Mouse (Mus musculus): ENCODE measurements around the gene Slc25a39. TPM values are rescaled to one million over a fixed set of nuclear protein-coding genes. Genes with fewer than 3 reads are reported as not detected.
"Not testable (repeated sequence)": the region's sequence is repeated elsewhere in the genome, so short reads cannot be mapped to it uniquely, and the experiment has no call there.

Gene Slc25a39
- polyA plus RNA-seq, 1 experiment from 2014 or later: 283 TPM

DNA sequence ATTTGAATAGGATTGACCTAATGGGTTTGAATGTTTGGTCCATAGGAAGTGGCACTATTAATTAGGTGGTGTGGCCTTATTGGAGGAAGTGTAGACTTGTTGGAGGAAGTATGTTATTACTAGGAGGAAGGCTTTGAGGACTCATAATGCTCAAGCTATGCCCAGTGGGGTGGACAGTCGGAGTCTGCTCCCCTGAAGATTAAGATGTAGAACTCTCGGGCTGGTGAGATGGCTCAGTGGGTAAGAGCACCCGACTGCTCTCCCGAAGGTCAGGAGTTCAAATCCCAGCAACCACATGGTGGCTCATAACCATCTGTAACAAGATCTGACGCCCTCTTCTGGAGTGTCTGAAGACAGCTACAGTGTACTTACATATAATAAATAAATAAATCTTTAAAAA is 18.3 kb downstream of the Slc25a39 start:
- H3K9me3 ChIP-seq (ENCODE audit: control insufficient read depth, low read length); ATAC-seq (replicated peaks; ENCODE audit: low FRiP score); H3K36me3 ChIP-seq (ENCODE audit: control insufficient read depth, insufficient read depth, low read length); H3K27ac ChIP-seq (ENCODE audit: low read depth, low read length); H3K4me2 ChIP-seq; H3K4me3 ChIP-seq (ENCODE audit: low read depth, low read length); H3K9ac ChIP-seq (ENCODE audit: low read depth, low read length); H3K4me1 ChIP-seq (replicated peaks; ENCODE audit: control insufficient read depth, insufficient read depth, low read length); DNase-seq (ENCODE audit: low spot score): not testable (repeated sequence)
- WGBS: 84% methylated on average over 4 of the region's 5 CpGs
- peaks cover 19% of the 10 kb centered on the region for H3K27me3 ChIP-seq (replicated peaks; ENCODE audit: control insufficient read depth, insufficient read depth, low read length)

DNA sequence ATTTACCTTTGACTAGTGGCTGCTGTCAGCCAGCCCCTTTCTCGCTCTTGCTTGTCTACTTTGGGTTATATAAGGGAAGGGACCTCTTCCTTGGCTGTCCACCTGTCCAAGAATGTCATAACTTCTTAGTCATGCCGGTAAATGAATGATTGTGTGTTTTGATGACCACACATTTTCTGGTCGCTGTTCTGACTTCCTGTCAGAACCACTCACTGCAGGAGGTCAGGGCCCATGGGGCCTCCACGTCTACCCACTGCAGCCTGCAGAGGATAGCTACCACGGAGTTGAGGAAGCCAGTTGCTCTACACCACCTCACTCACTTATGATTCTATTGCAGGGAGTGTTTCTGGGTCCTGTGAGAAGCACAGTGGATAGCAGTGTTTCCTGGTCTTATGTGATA is 21.6 kb downstream of the Slc25a39 start:
- no peak overlapping the region for H3K27ac ChIP-seq (ENCODE audit: low read depth, low read length)
- H3K27me3 ChIP-seq (replicated peaks; ENCODE audit: control insufficient read depth, insufficient read depth, low read length): peaks cover 4% of the 10 kb centered on the region; the same call in 1 of the 2 replicates
- 52% methylated on average over 5 of the region's 5 CpGs for WGBS
- no peaks in the 10 kb centered on the region for H3K36me3 ChIP-seq (ENCODE audit: control insufficient read depth, insufficient read depth, low read length)
- no peak overlapping the region for H3K4me2 ChIP-seq
- no peak for DNase-seq (ENCODE audit: low spot score)
- no peak overlapping the region for H3K4me3 ChIP-seq (ENCODE audit: low read depth, low read length)
- ATAC-seq (replicated peaks; ENCODE audit: low FRiP score): no peak
- no peaks in the 10 kb centered on the region for H3K4me1 ChIP-seq (replicated peaks; ENCODE audit: control insufficient read depth, insufficient read depth, low read length)
- H3K9me3 ChIP-seq (ENCODE audit: control insufficient read depth, low read length): no peaks in the 10 kb centered on the region
- no peak overlapping the region for H3K9ac ChIP-seq (ENCODE audit: low read depth, low read length)

DNA sequence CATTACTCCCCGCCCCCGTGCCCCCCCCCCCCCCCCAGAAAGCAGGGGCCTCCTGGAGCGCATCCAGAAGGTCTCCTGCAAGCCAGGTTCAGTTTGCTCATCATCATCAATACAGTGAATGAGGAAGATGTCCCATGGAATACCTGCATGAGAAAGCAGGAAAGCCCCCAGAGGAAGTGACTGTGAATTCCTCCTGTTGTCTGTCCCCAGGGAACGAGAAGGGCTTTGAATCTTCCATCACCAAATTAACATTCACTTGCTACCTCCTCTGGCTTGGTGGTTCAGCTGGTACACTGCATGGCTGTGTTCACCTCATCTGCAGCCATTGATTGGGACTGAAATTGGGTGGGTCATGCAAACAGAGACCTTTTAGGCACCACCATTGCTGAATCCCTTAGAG is 22.7 kb downstream of the Slc25a39 start:
- Histone ChIP-seq H3K36me3 (ENCODE audit: control insufficient read depth, insufficient read depth, low read length) (no peaks in the 10 kb centered on the region), H3K4me3 (ENCODE audit: low read depth, low read length) (no peak overlapping the region), H3K27me3 (replicated peaks; ENCODE audit: control insufficient read depth, insufficient read depth, low read length) (no peaks in the 10 kb centered on the region; the same call in 1 of the 2 replicates), H3K4me2 (no peak overlapping the region), H3K9ac (ENCODE audit: low read depth, low read length) (no peak overlapping the region), H3K4me1 (replicated peaks; ENCODE audit: control insufficient read depth, insufficient read depth, low read length) (0 out of 2 replicates have a peak, but pooled peaks cover 3% of the 10 kb centered on the region), H3K27ac (ENCODE audit: low read depth, low read length) (no peak overlapping the region), H3K9me3 (ENCODE audit: control insufficient read depth, low read length) (no peaks in the 10 kb centered on the region)
- 41% methylated on average over 4 of the region's 4 CpGs for WGBS
- ATAC-seq (replicated peaks; ENCODE audit: low FRiP score): no peak
- no peak for DNase-seq (ENCODE audit: low spot score)

DNA sequence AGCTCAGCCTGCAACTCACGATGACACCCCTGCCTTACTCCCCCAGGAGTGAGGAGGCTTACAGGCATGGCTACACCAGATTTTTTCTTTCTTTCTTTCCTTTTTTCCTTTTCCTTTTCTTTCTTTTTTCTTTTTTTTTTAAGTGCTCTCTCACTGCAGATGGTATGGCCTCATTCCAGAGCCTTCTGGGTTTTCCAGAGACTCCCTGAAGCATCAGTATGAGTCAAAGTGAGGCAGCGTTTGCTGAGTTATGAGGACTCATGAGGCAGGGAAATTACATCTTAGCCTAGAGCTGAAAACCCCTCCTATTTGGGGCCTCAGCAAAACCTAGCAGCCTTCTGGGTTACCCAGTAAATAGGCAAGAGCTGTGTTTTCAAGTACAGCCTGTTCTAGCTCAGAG is 23.3 kb downstream of the Slc25a39 start:
- H3K4me1 ChIP-seq (replicated peaks; ENCODE audit: control insufficient read depth, insufficient read depth, low read length): 0 out of 2 replicates have a peak, but pooled peaks cover 3% of the 10 kb centered on the region
- H3K27ac ChIP-seq (ENCODE audit: low read depth, low read length): no peak overlapping the region
- H3K4me3 ChIP-seq (ENCODE audit: low read depth, low read length): no peak overlapping the region
- 78% methylated on average over 2 of the region's 2 CpGs for WGBS
- no peaks in the 10 kb centered on the region for H3K9me3 ChIP-seq (ENCODE audit: control insufficient read depth, low read length)
- DNase-seq (ENCODE audit: low spot score): no peak
- no peak for ATAC-seq (replicated peaks; ENCODE audit: low FRiP score)
- H3K9ac ChIP-seq (ENCODE audit: low read depth, low read length): no peak overlapping the region
- H3K27me3 ChIP-seq (replicated peaks; ENCODE audit: control insufficient read depth, insufficient read depth, low read length): no peaks in the 10 kb centered on the region; the same call in 1 of the 2 replicates
- no peaks in the 10 kb centered on the region for H3K36me3 ChIP-seq (ENCODE audit: control insufficient read depth, insufficient read depth, low read length)
- no peak overlapping the region for H3K4me2 ChIP-seq

DNA sequence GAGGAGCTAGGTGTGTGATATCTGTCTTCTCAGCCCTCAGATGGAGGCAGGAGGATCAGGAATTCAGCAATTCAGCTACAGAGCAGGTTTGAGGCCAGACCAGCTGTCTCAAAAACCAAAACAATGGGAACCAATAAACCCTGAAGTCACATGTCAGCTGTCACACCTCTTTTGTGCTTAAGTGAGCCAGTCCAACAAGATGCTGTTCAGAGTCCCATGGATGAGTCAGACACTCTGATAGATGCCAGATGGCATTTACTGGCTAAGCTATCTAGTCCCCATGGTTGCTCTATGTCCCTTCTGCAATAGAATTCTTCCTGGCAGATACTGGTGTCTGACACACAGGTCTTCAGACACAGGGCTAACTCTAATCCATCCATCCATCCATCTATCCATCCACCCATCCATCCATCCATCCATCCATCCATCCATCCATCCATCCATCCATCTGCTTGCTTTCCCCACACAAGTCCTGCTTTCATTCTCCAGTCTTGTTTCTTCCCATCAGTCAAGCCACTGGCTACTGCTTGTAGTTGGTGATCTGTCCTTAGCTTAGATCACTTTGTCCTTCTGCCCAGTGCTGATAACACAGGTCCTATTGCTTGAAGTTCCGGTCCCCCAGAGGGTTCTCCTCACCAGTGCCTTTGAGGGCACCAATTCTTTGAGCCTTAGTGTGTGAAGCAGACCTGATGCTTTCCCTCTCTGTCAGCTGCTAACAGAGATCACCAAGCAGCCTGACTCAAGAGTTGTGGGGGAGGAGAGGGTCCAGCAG is 24.2 kb downstream of the Slc25a39 start:
- H3K36me3 ChIP-seq (ENCODE audit: control insufficient read depth, insufficient read depth, low read length): no peaks in the 10 kb centered on the region
- no peak overlapping the region for H3K9ac ChIP-seq (ENCODE audit: low read depth, low read length)
- no peak overlapping the region for H3K4me3 ChIP-seq (ENCODE audit: low read depth, low read length)
- no peaks in the 10 kb centered on the region for H3K9me3 ChIP-seq (ENCODE audit: control insufficient read depth, low read length)
- ATAC-seq (replicated peaks; ENCODE audit: low FRiP score) (no peak), DNase-seq (ENCODE audit: low spot score) (no peak)
- 0 out of 2 replicates have a peak, but pooled peaks cover 3% of the 10 kb centered on the region for H3K4me1 ChIP-seq (replicated peaks; ENCODE audit: control insufficient read depth, insufficient read depth, low read length)
- H3K4me2 ChIP-seq: no peak overlapping the region
- WGBS: 63% methylated on average over 1 of the region's 1 CpGs
- H3K27ac ChIP-seq (ENCODE audit: low read depth, low read length): no peak overlapping the region
- no peaks in the 10 kb centered on the region; the same call in 1 of the 2 replicates for H3K27me3 ChIP-seq (replicated peaks; ENCODE audit: control insufficient read depth, insufficient read depth, low read length)

DNA sequence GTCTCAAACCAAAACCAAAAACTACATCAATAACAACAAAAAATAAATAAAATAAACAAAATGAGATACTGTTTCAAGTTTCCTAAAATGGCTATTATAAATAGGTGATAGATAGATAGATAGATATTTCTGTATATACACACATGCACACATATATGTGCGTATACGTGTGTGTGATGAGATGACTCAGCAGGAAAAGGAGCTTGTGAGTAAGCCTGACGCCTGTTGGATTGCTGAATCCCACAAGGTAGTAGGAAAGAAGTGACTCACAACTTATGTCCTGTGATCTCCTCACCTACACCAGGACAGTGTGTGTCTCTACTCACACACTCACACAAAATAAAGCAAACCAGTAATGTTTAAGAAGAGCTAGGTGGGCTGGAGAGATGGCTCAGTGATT is 25.0 kb downstream of the Slc25a39 start:
- H3K4me3 ChIP-seq (ENCODE audit: low read depth, low read length): no peak overlapping the region
- H3K4me2 ChIP-seq: no peak overlapping the region
- DNase-seq (ENCODE audit: low spot score) (no peak), ATAC-seq (replicated peaks; ENCODE audit: low FRiP score) (no peak)
- H3K27ac ChIP-seq (ENCODE audit: low read depth, low read length): no peak overlapping the region
- 77% methylated on average over 3 of the region's 3 CpGs for WGBS
- no peaks in the 10 kb centered on the region for H3K9me3 ChIP-seq (ENCODE audit: control insufficient read depth, low read length)
- no peaks in the 10 kb centered on the region; the same call in 1 of the 2 replicates for H3K27me3 ChIP-seq (replicated peaks; ENCODE audit: control insufficient read depth, insufficient read depth, low read length)
- H3K4me1 ChIP-seq (replicated peaks; ENCODE audit: control insufficient read depth, insufficient read depth, low read length): 0 out of 2 replicates have a peak, but pooled peaks cover 3% of the 10 kb centered on the region
- no peaks in the 10 kb centered on the region for H3K36me3 ChIP-seq (ENCODE audit: control insufficient read depth, insufficient read depth, low read length)
- no peak overlapping the region for H3K9ac ChIP-seq (ENCODE audit: low read depth, low read length)

DNA sequence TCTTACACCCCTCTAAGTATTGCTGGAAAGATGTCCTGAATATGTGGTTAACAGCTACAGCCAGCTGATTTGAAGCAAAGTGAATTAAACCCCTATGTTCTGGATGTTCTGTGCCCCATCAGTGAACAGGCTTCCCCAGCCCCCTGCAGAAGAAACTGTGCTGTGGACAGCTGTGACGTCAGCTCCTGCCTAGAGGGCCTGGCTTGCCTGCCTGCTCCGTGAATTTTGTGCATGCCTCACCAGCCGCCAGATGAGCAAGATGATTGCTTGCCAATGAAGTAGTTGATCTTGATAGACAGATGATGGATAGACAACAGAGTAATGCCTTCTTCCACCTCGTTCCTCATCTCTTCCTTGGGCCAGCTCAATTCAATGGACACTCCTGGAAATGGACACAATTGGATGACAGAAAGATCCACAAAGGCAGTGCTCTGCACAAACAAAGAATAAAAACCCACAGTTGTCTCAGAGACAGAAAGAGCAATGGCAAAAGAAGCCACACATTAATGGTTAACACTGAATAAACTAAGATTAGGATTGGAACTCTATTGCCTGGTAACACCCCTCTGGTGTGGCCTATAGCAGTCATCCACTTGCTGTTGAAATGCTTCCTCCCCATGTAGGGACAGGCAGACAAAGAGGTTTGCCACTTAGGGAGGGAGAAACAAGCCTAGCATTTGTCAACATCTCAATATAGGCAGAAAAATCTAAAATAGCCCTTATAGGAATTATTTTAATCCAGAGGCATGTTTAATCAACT is 26.2 kb downstream of the Slc25a39 start:
- H3K27me3 ChIP-seq (replicated peaks; ENCODE audit: control insufficient read depth, insufficient read depth, low read length): no peaks in the 10 kb centered on the region; the same call in 1 of the 2 replicates
- WGBS: 43% methylated on average over 4 of the region's 4 CpGs
- ATAC-seq (replicated peaks; ENCODE audit: low FRiP score): no peak
- no peak overlapping the region for H3K27ac ChIP-seq (ENCODE audit: low read depth, low read length)
- H3K4me2 ChIP-seq: no peak overlapping the region
- H3K36me3 ChIP-seq (ENCODE audit: control insufficient read depth, insufficient read depth, low read length): no peaks in the 10 kb centered on the region
- no peak overlapping the region for H3K9ac ChIP-seq (ENCODE audit: low read depth, low read length)
- no peak for DNase-seq (ENCODE audit: low spot score)
- no peak overlapping the region for H3K4me3 ChIP-seq (ENCODE audit: low read depth, low read length)
- peaks cover 4% of the 10 kb centered on the region for H3K4me1 ChIP-seq (replicated peaks; ENCODE audit: control insufficient read depth, insufficient read depth, low read length)
- no peaks in the 10 kb centered on the region for H3K9me3 ChIP-seq (ENCODE audit: control insufficient read depth, low read length)

DNA sequence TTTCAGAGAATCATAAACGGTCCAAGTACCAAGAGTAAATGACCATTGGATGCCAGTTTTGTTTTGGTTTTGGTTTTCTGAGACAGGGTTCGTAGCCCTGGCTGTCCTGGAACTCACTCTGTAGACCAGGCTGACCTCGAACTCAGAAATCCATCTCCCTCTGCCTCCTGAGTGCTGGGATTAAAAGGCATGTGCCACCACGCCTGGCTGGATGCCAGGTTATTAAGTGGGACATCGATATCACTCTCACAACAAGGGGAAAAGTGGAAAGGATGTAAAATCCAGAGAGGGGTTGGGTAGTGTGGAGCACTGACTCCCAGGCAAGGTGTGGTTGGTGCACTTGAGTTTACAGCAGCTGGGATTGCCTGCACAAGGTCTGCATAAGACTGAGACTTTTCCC is 27.7 kb downstream of the Slc25a39 start:
- Histone ChIP-seq H3K27ac (ENCODE audit: low read depth, low read length) (no peak overlapping the region), H3K36me3 (ENCODE audit: control insufficient read depth, insufficient read depth, low read length) (no peaks in the 10 kb centered on the region), H3K9ac (ENCODE audit: low read depth, low read length) (no peak overlapping the region), H3K9me3 (ENCODE audit: control insufficient read depth, low read length) (no peaks in the 10 kb centered on the region), H3K4me2 (no peak overlapping the region), H3K4me3 (ENCODE audit: low read depth, low read length) (no peak overlapping the region), H3K4me1 (replicated peaks; ENCODE audit: control insufficient read depth, insufficient read depth, low read length) (peaks cover 17% of the 10 kb centered on the region), H3K27me3 (replicated peaks; ENCODE audit: control insufficient read depth, insufficient read depth, low read length) (no peaks in the 10 kb centered on the region; the same call in 1 of the 2 replicates)
- WGBS: 84% methylated on average over 5 of the region's 5 CpGs
- no peak for ATAC-seq (replicated peaks; ENCODE audit: low FRiP score)
- no peak for DNase-seq (ENCODE audit: low spot score)

Measured in liver, embryonic 11.5 days (tissue).